Mouse (Mus musculus) heart, embryonic 11.5 days (tissue): Measurements from ENCODE around the gene Alb. TPM values are rescaled to one million over a fixed set of nuclear protein-coding genes. Genes with fewer than 3 reads are reported as not detected.

Experiments
- ATAC-seq: fragments of 200-750 bp; cut with Nextera tagmentation; replicated peaks from 2 replicates; pipeline ENCODE4 v1.8.0; 2017; ENCODE audit warnings: moderate library complexity; ENCODE audit not compliant: insufficient number of reproducible peaks, low FRiP score, low TSS enrichment
- H3K27ac ChIP-seq: fragments of 300-500 bp; sonication (generic); 2 replicates; pipeline ENCODE4 v1.5.1; 2014; ENCODE audit warnings: mild to moderate bottlenecking, low read depth, low read length
- H3K27me3 ChIP-seq: fragments of 300-500 bp; sonication (generic); 2 replicates; pipeline ENCODE4 v1.6.1; 2014; ENCODE audit warnings: mild to moderate bottlenecking, low read length, mixed read lengths; ENCODE audit not compliant: control insufficient read depth, insufficient read depth
- H3K36me3 ChIP-seq: fragments of 300-500 bp; sonication (generic); 2 replicates; pipeline ENCODE4 v1.6.1; 2014; ENCODE audit warnings: mild to moderate bottlenecking, low read length, moderate library complexity, mixed read lengths; ENCODE audit not compliant: control insufficient read depth, insufficient read depth
- H3K4me1 ChIP-seq: fragments of 300-500 bp; sonication (generic); 2 replicates; pipeline ENCODE4 v1.6.1; 2014; ENCODE audit warnings: low read length; ENCODE audit not compliant: control insufficient read depth, insufficient read depth
- H3K4me2 ChIP-seq: fragments of 300-500 bp; sonication (generic); 2 replicates; pipeline ENCODE4 v1.6.1; 2014; ENCODE audit warnings: mild to moderate bottlenecking, moderate library complexity
- H3K4me3 ChIP-seq: fragments of 300-500 bp; sonication (generic); 2 replicates; pipeline ENCODE4 v1.5.1; 2014; ENCODE audit warnings: low read depth, low read length
- H3K9ac ChIP-seq: fragments of 300-500 bp; sonication (generic); 2 replicates; pipeline ENCODE4 v1.6.1; 2014; ENCODE audit warnings: mild to moderate bottlenecking, low read depth, low read length, moderate library complexity
- H3K9me3 ChIP-seq: fragments of 300-500 bp; sonication (generic); replicated peaks from 2 replicates; pipeline ENCODE4 v1.6.1; 2016; ENCODE audit warnings: low read length; ENCODE audit not compliant: control insufficient read depth
- WGBS: fragments of 180-500 bp; shearing (Covaris S2); extraction: QIAGEN DNeasy Blood & Tissue Kit; methylation state at CpG from one replicate; pipeline ENCODE4 v1.1.7; 2014; ENCODE audit not compliant: insufficient replicate concordance; 5-methylcytosine and 5-hydroxymethylcytosine counted together
- polyA plus RNA-seq: library from polyadenylated mRNA; unstranded; fragments of >200 nt; fragmentation: Nextera tagmentation; extraction: Ambion mirVana; gene quantifications from 2 replicates; pipeline ENCODE4 v1.2.1, GENCODE M21; 2014

Gene Alb
- polyA plus RNA-seq, 1 experiment from 2014 or later, result 18.6 TPM

- H3K4me1 ChIP-seq, result no peaks in the 10 kb centered on the region
- no peak overlapping the region for H3K4me2 ChIP-seq
- 66% methylated on average over 4 of the region's 4 CpGs for WGBS
- H3K36me3 ChIP-seq, result no peaks in the 10 kb centered on the region
- H3K27me3 ChIP-seq, result no peaks in the 10 kb centered on the region
- ATAC-seq, result no peak
- H3K9me3 ChIP-seq, result no peaks in the 10 kb centered on the region
- H3K27ac ChIP-seq, result no peak overlapping the region
- H3K9ac ChIP-seq, result no peak overlapping the region
- no peak overlapping the region for H3K4me3 ChIP-seq
These were observed 8.0 kb upstream of the Alb start for GRCm38 (mm10) chr5:90452711-90453110.

- no peak overlapping the region for H3K4me3 ChIP-seq
- WGBS, result 66% methylated on average over 1 of the region's 1 CpGs
- no peak for ATAC-seq
- H3K4me1 ChIP-seq, result no peaks in the 10 kb centered on the region
- H3K9ac ChIP-seq, result no peak overlapping the region
- no peak overlapping the region for H3K4me2 ChIP-seq
- H3K36me3 ChIP-seq, result no peaks in the 10 kb centered on the region
- no peaks in the 10 kb centered on the region for H3K9me3 ChIP-seq
- no peaks in the 10 kb centered on the region for H3K27me3 ChIP-seq
- no peak overlapping the region for H3K27ac ChIP-seq
These were observed 3.5 kb upstream of the Alb start for GRCm38 (mm10) chr5:90457241-90457640.

- Histone ChIP-seq H3K27me3 (no peaks in the 10 kb centered on the region), H3K27ac (no peak overlapping the region), H3K4me3 (no peak overlapping the region), H3K9me3 (no peaks in the 10 kb centered on the region), H3K36me3 (no peaks in the 10 kb centered on the region), H3K4me1 (no peaks in the 10 kb centered on the region), H3K9ac (no peak overlapping the region), H3K4me2 (no peak overlapping the region)
- no peak for ATAC-seq
- WGBS, result 69% methylated on average over 5 of the region's 5 CpGs
These were observed 2.0 kb upstream of the Alb start for GRCm38 (mm10) chr5:90458727-90459126.

GRCm38 (mm10) chr5:90466806-90467205 is 6.1 kb downstream of the Alb start:
- Histone ChIP-seq H3K4me3 (no peak overlapping the region), H3K27ac (no peak overlapping the region), H3K36me3 (no peaks in the 10 kb centered on the region), H3K4me2 (no peak overlapping the region), H3K4me1 (no peaks in the 10 kb centered on the region), H3K27me3 (no peaks in the 10 kb centered on the region), H3K9ac (no peak overlapping the region), H3K9me3 (no peaks in the 10 kb centered on the region)
- 57% methylated on average over 4 of the region's 4 CpGs for WGBS
- no peak for ATAC-seq

GRCm38 (mm10) chr5:90467245-90467644 is 6.5 kb downstream of the Alb start:
- H3K27me3 ChIP-seq, result no peaks in the 10 kb centered on the region
- H3K9ac ChIP-seq, result no peak overlapping the region
- no peak for ATAC-seq
- 59% methylated on average over 6 of the region's 6 CpGs for WGBS
- no peak overlapping the region for H3K4me3 ChIP-seq
- H3K9me3 ChIP-seq, result no peaks in the 10 kb centered on the region
- no peaks in the 10 kb centered on the region for H3K36me3 ChIP-seq
- no peak overlapping the region for H3K4me2 ChIP-seq
- H3K4me1 ChIP-seq, result no peaks in the 10 kb centered on the region
- no peak overlapping the region for H3K27ac ChIP-seq

- no peaks in the 10 kb centered on the region for H3K36me3 ChIP-seq
- 79% methylated on average over 3 of the region's 3 CpGs for WGBS
- no peak for ATAC-seq
These were observed 10.1 kb downstream of the Alb start for GRCm38 (mm10) chr5:90470836-90471235.

GRCm38 (mm10) chr5:90473902-90474301 is 13.2 kb downstream of the Alb start:
- Histone ChIP-seq H3K4me2 (no peak overlapping the region), H3K4me3 (no peak overlapping the region), H3K27ac (no peak overlapping the region), H3K9me3 (no peaks in the 10 kb centered on the region), H3K36me3 (no peaks in the 10 kb centered on the region), H3K27me3 (no peaks in the 10 kb centered on the region), H3K9ac (no peak overlapping the region), H3K4me1 (no peaks in the 10 kb centered on the region)
- no peak for ATAC-seq
- 84% methylated on average over 4 of the region's 4 CpGs for WGBS

More at GRCm38 (mm10) chr5:90470836-90471235, 10.1 kb downstream of the Alb start:
- H3K9me3 ChIP-seq, result no peaks in the 10 kb centered on the region
- no peak overlapping the region for H3K4me2 ChIP-seq
- no peak overlapping the region for H3K27ac ChIP-seq
- H3K9ac ChIP-seq, result no peak overlapping the region
- H3K4me1 ChIP-seq, result no peaks in the 10 kb centered on the region
- no peaks in the 10 kb centered on the region for H3K27me3 ChIP-seq
- no peak overlapping the region for H3K4me3 ChIP-seq

GRCm38 (mm10) chr5:90474369-90474768 is 13.7 kb downstream of the Alb start:
- no peaks in the 10 kb centered on the region for H3K9me3 ChIP-seq
- H3K4me3 ChIP-seq, result no peak overlapping the region
- no peaks in the 10 kb centered on the region for H3K27me3 ChIP-seq
- no peak overlapping the region for H3K9ac ChIP-seq
- H3K4me2 ChIP-seq, result no peak overlapping the region
- H3K27ac ChIP-seq, result no peak overlapping the region
- H3K4me1 ChIP-seq, result no peaks in the 10 kb centered on the region
- 80% methylated on average over 5 of the region's 5 CpGs for WGBS
- no peaks in the 10 kb centered on the region for H3K36me3 ChIP-seq
- no peak for ATAC-seq

GRCm38 (mm10) chr5:90476741-90477140 is 16.0 kb downstream of the Alb start:
- ATAC-seq, result no peak
- Histone ChIP-seq H3K4me3 (no peak overlapping the region), H3K27ac (no peak overlapping the region), H3K4me2 (no peak overlapping the region), H3K9ac (no peak overlapping the region), H3K27me3 (no peaks in the 10 kb centered on the region), H3K9me3 (no peaks in the 10 kb centered on the region), H3K36me3 (no peaks in the 10 kb centered on the region), H3K4me1 (no peaks in the 10 kb centered on the region)
- 88% methylated on average over 3 of the region's 3 CpGs for WGBS
